Mouse (Mus musculus): ENCODE measurements around the gene Zfp580. TPM values are rescaled to one million over a fixed set of nuclear protein-coding genes. Genes with fewer than 3 reads are reported as not detected.

The Zfp580 gene
- total RNA-seq, 2 experiments from 2014 or later = 5.1 to 5.7 TPM

- DNase-seq (ENCODE audit: low spot score in 2 of 2) = no peak
These were observed 17.5 kb upstream of the Zfp580 start, which contains the start of gene 4632433K11Rik for GRCm38 (mm10) chr7:5033818-5034217. Gene 4632433K11Rik (plus strand): TSS chr7:5034118.

- no peak for DNase-seq (ENCODE audit: low spot score in 2 of 2)
These were observed 15.7 kb upstream of the Zfp580 start for GRCm38 (mm10) chr7:5035628-5036027.

DNA sequence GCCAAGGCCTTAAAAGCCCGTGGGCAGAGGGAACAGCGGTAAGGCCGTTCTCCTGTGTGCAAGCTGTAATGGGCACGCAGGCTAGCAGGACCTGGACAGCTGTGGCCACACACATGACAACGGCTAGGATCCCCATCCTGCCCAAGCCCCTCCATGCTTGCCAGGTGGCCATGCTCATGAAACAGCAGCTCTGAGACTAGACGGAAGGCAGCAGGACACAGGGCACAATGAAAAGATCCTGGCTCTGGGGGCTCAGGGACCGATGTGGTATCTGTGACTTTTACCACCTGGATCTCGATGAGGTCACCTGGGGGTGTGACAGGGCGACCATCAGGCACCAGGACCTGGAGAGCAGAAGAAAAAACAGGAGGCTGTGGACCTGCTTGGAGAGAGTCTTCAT is 15.2 kb upstream of the Zfp580 start:
- no peak for DNase-seq (ENCODE audit: low spot score in 2 of 2)

DNA sequence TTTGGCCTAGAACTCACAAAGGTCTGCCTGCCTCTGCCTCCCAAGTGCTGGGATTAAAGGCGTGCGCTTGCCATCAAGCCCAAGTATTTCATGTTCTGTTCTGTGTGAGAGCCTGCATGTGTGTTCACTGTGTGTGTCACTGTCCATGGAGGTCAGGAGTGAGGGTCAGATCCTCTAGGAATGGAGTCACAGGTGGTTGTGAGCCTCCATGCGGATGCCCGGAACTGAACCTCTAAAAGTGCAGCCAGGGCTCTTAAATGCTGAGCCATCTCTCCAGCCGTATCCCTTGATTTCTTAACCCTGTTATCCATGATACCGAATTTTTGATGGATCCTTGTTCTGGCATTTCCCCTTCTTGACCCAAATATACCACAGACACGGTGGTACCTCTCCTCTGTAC is 14.3 kb upstream of the Zfp580 start:
- no peak for DNase-seq (ENCODE audit: low spot score in 2 of 2)

- no peak for DNase-seq (ENCODE audit: low spot score in 2 of 2)
These were observed 13.9 kb upstream of the Zfp580 start for GRCm38 (mm10) chr7:5037467-5037866.

DNA sequence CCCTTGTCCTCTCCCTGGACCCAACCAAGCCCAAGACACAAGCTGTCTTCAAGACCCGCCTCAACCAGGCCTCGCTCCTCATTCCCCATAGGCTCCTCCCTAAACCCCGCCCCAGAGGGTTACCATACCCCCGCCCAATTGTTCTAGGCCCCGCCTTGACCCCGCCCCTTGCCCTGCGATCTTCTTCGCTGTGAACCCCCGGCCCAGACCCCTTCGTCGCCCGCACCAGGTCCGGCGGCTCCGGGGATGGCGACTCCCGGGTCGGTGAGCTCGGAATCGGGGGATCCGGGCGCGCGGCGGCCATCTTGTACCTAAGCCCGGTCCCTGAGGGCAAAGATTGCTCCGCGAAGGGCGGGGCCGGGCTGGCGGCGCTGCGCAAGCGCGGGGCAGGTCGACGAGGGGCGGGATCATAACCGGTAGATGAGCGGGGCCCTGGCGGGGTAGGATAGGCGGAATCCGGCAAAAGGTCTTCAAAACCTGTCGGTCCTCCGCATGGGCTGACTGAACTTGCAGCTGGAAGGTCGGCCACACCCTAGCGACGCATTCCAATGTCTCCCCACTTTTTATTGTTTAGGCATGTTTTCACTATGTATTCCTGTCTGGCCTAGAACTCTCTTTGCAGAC is 13.1 kb upstream of the Zfp580 start, which contains the start of gene Zfp784:
Gene Zfp784, minus strand, starts transcription at position 338 of the 624 bp plus-strand sequence.
- DNase-seq (ENCODE audit: low spot score in 2 of 2) = peak; percentile 91 to 92

GRCm38 (mm10) chr7:5038940-5039339 is 12.4 kb upstream of the Zfp580 start:
- DNase-seq (ENCODE audit: low spot score in 2 of 2) = no peak

DNA sequence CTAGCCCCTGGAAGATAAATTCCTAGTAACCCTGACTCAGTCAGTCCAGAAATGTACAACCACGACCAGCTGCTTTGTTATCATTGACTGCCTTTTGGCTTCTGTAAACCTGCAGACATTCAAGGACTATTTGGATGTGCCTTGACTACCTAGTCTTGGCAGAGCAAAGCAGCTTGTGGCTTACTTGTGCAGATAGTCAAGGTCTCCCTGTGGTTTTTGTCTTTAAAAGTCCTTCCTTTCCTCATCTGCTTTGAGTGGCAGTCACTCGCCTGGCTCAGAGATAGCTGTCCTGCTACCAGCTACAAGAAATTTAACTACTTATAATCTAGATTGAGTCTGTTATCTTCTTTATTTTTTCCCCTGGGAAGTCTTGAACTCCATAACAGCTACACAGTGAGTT is 6.4 kb upstream of the Zfp580 start:
- DNase-seq (ENCODE audit: low spot score in 2 of 2) = no peak

DNA sequence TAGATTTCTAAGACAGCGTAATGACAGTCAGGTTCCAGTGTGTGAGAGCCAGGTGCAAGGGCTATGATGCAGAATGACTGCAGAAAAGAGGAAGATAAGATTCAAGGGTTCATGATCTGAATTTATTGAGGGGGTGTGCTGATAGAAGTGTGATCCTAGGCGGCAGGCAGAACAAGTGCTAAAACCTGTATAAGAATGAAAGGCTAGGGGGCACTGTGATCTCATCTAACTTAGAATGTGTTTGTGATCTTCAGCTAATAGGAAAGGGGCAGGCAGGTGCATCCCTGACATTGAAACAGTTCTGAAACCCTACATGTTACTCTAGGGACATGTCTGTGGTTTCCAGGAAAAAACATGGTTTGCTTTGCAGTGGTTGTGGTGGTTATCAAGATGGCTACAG is 5.2 kb upstream of the Zfp580 start:
- DNase-seq (ENCODE audit: low spot score in 2 of 2) = no peak

DNA sequence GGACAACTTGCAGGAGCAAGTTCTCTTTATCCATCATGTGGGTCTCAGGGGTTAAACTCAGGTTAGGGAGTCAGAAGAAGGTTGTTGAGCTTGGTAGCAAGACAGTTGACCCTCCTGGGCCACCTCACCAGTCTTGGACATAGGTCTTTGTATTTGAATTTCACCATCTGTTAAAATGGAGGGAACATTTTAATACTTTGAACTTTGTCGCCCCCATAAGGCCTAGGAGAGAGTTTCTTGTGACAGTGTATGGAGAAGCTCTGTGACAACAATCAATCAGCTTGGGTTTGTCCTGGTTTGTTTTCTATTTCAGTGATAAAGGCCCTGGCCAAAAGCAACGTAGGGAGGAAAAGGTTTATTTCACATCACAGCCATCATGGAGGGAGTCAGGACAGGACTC is 4.0 kb upstream of the Zfp580 start:
- no peak for DNase-seq (ENCODE audit: low spot score in 2 of 2)

GRCm38 (mm10) chr7:5052438-5052837 is 1.1 kb downstream of the Zfp580 start:
- DNase-seq (ENCODE audit: low spot score in 2 of 2) = no peak

DNA sequence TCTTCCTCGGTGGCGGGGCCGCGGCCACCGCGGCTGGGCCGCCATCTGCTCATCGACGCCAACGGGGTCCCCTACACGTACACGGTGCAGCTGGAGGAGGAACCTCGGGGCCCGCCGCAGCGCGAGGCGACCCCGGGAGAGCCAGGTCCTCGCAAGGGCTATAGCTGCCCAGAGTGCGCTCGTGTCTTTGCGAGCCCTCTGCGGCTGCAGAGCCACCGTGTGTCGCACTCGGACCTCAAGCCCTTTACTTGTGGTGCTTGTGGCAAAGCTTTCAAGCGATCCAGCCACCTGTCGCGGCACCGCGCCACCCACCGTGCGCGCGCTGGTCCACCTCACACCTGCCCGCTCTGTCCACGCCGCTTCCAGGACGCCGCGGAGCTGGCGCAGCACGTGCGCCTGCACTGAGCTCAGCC is 1.6 kb downstream of the Zfp580 start:
- no peak for DNase-seq (ENCODE audit: low spot score in 2 of 2)

- no peak for DNase-seq (ENCODE audit: low spot score in 2 of 2)
These were observed 2.3 kb downstream of the Zfp580 start for GRCm38 (mm10) chr7:5053456-5054179.

DNA sequence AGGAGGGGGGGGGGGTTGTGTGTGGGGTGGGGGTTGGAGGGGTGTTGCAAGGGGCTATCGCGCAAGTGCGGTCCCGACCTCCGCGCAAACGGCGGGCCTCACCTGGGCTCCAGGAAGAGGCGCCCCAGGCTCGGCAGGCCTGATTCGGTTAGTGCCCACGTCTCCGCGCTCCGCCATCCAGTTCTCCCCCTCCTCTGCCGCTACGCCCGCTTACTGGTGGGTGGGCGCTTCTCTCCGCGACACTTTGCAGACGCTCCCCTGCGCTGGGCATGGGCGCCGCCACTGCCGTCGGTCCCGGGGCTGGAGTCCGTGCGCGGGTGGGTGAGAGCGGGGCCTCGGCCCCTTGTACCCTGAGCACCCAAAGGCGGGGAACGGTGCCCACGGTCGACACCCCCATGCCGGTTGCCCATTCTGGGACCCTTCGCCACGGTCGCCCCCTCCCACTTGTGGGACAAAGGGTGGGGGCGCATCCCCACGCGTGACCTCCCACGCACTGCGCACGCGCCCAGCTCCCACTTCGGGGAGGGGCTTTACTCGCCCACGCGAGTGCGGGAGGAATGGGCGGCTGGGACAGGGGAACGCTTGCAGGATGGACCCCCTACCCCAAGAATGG is 5.4 kb downstream of the Zfp580 start:
- no peak for DNase-seq (ENCODE audit: low spot score in 2 of 2)

GRCm38 (mm10) chr7:5057381-5057780 is 6.0 kb downstream of the Zfp580 start:
- DNase-seq (ENCODE audit: low spot score in 2 of 2) = no peak

DNA sequence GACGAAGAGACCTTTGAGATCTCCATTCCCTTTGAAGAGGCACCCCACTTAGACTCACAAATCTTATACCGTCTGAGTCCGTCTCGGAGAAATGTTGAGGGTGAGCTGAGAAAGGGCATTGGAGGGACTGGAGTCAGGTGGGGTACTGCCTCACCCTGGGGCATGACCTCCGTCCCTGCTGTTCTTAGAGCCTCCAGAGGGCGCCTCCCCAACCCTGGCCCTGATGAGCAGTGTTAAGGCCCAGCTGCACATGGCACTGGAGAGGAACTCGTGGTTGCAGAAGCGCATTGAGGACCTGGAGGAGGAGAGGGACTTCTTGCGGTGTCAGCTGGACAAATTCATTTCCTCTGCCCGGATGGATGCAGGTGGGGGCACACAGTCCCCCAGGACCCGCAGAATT is 6.5 kb downstream of the Zfp580 start:
- no peak for DNase-seq (ENCODE audit: low spot score in 2 of 2)

DNA sequence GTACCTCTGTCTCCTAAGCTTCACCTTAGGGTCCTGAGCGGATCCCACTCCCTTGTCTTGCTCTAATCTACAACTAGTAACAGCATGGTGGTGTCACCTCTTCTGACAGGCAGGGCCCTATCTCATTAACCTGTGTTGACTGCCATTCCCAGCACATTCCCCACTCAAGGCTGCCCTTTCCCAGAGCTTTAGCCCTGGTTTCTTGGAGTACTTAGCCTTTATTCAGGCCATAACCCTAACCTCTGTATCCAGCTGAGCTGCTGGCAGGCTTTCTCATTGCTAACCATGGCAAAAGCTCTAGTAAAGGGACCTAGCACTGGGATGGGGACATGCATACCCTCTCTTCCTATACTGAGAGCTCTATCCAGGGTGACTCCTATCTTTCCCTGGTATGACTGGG is 7.3 kb downstream of the Zfp580 start:
- DNase-seq (ENCODE audit: low spot score in 2 of 2) = no peak

DNA sequence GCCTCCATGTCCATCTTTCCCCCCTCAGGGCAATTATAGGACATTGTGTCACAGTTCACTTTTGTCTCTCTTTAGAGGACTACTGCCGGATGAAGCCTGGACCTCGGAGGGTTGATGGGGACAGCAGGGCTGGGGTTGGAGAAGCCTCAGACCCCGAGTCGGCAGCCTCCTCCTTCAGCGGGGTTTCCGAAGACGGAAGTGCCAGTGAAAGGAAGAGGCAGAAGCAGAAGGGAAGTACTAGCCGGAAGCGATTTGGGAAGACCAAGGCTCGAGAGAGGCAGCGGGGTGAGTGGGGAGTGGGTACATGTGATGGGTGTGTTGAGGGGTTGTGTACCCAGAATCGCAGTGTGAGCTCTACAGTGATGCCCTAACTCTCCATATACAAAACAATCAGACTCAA is 8.1 kb downstream of the Zfp580 start:
- no peak for DNase-seq (ENCODE audit: low spot score in 2 of 2)

- DNase-seq (ENCODE audit: low spot score in 2 of 2) = peak; percentile 71
These were observed 8.9 kb downstream of the Zfp580 start for GRCm38 (mm10) chr7:5060239-5060731.

GRCm38 (mm10) chr7:5060944-5061773 is 9.8 kb downstream of the Zfp580 start:
- DNase-seq (ENCODE audit: low spot score in 2 of 2) = peak; percentile 93 to 95

DNA sequence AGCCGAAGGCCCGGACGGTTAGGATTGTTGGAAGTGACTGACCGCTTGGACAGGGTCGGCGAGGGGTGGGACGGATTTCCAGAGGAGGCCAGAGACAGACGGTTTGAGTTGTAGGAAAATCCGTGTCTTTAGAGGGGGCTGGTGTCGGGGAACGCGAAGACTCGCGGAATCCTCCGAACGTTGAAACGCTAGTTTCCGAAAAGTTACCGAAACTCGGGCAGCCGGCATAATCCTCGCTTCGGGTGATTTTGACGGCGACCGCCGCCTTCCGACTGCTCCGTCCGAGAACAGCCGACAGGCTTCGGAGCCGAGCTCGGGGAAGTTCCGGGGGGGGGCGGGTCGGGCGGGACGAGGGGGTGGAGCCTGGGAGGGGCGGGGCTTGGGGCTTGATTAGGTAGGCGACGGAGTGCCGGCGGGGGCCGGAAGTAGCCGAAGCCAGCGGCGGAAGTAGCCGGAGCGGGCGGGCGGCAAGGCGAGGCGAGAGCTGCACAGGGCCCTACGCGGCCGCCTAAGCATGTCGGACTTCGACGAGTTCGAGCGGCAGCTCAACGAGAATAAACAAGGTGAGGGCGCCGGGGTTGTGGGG is 10.5 kb downstream of the Zfp580 start, which contains the start of gene U2af2:
Gene U2af2, plus strand, starts transcription at position 370 of the 586 bp plus-strand sequence.
- peak; percentile 92 to 95 for DNase-seq (ENCODE audit: low spot score in 2 of 2)
